ENCODE assay signal across 13 mouse cellular contexts in the genomic region with DNA sequence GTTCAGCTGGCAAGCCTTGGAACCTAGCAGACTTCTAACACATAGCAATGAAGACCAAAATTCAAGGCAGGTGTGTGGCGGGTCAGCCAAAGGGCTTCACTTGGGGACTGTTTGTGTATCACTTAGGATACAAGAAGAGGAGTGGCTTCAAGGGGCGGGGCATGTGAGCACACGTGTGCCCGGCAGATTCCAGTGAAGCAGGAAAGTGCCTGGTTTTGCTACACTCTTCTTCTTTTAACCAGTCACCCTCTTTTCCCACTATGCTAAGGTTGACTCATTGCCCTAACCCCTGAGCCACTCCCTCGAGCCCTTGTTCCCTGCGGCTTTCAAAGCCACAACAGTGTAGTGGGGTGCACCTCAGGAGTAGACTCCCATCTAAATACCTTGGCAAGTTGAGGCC. TPM values are rescaled to one million over a fixed set of nuclear protein-coding genes. Genes with fewer than 3 reads are reported as not detected.
DNase-seq lines count a peak whose midpoint lies in the region; ATAC-seq lines count a peak whose summit lies in the region.
"Had no signal": no experiment of that assay in that cellular context is flagged by ENCODE, and none has a peak within 500 bp of the region (broad histone marks: within the 10 kb centered on the region; RNA-seq: fewer than 3 reads in every experiment).

No protein-coding gene starts in this region.

- ATAC-seq in kidney, embryonic 14.5 days (ENCODE audit: low FRiP score, low TSS enrichment): no peak
- peak; percentile 46 for ATAC-seq in megakaryocyte-erythroid progenitor cell, adult 5-6 weeks (replicated peaks; ENCODE audit: low FRiP score, low TSS enrichment, poor library complexity, severe bottlenecking)
- no peak for ATAC-seq in hindbrain, embryonic 14.5 days (ENCODE audit: low FRiP score)
- ATAC-seq: forebrain, embryonic 15.5 days had no signal

- H3K36me3 ChIP-seq in kidney, embryonic 14.5 days (ENCODE audit: control insufficient read depth, insufficient read depth, low read length): peaks cover 25% of the 10 kb centered on the region; the same call in 1 of the 2 replicates
- H3K36me3 ChIP-seq in hindbrain, embryonic 14.5 days (replicated peaks; ENCODE audit: control insufficient read depth, insufficient read depth): peaks cover 36% of the 10 kb centered on the region

- H3K4me1 ChIP-seq in kidney, embryonic 14.5 days (ENCODE audit: control insufficient read depth, insufficient read depth, low read length): 0 out of 2 replicates have a peak, but pooled peaks cover 3% of the 10 kb centered on the region
- no peaks in the 10 kb centered on the region for H3K4me1 ChIP-seq in hindbrain, embryonic 14.5 days (replicated peaks; ENCODE audit: control insufficient read depth, insufficient read depth, low read length)
- H3K4me1 ChIP-seq: forebrain, embryonic 15.5 days had no signal

- DNase-seq in kidney, adult 9 months: peak; percentile 50
- peak; percentile 37 for DNase-seq in NIH3T3 (ENCODE audit: low read depth)
- peak; percentile 40 for DNase-seq in induced T-regulatory cell, adult 2 months (ENCODE audit: low read depth)
- no peak for DNase-seq in hindbrain, embryonic 14.5 days (ENCODE audit: low spot score)
- DNase-seq in thymus, postnatal 10 days (ENCODE audit: low spot score in 2 of 2): no peak
- DNase-seq: adrenal gland, adult 2 months; heart, postnatal 36 days; thymus, postnatal 36 days had no signal

- H3K4me2 ChIP-seq in kidney, embryonic 14.5 days (replicated peaks; ENCODE audit: low read depth, low read length): no peak overlapping the region
- no peak overlapping the region for H3K4me2 ChIP-seq in hindbrain, embryonic 14.5 days (replicated peaks)
- H3K4me2 ChIP-seq: embryonic facial prominence, embryonic 12.5 days; forebrain, embryonic 15.5 days had no signal

- no peak overlapping the region for H3K9ac ChIP-seq in kidney, embryonic 14.5 days (ENCODE audit: low read depth, low read length)
- H3K9ac ChIP-seq in hindbrain, embryonic 14.5 days: no peak overlapping the region
- H3K9ac ChIP-seq: embryonic facial prominence, embryonic 12.5 days; forebrain, embryonic 15.5 days had no signal

- H3K9me3 ChIP-seq in kidney, embryonic 14.5 days (ENCODE audit: control insufficient read depth, low read length): no peaks in the 10 kb centered on the region
- no peaks in the 10 kb centered on the region for H3K9me3 ChIP-seq in hindbrain, embryonic 14.5 days (ENCODE audit: control insufficient read depth, low read length)
- H3K9me3 ChIP-seq: embryonic facial prominence, embryonic 12.5 days; forebrain, embryonic 15.5 days; G1E had no signal

- no peak overlapping the region for H3K27ac ChIP-seq in kidney, embryonic 14.5 days (ENCODE audit: low read depth, low read length)
- H3K27ac ChIP-seq in hindbrain, embryonic 14.5 days: no peak overlapping the region
- H3K27ac ChIP-seq: embryonic facial prominence, embryonic 12.5 days; forebrain, embryonic 15.5 days had no signal

- 0 out of 2 replicates have a peak, but pooled peaks cover 5% of the 10 kb centered on the region for H3K27me3 ChIP-seq in kidney, embryonic 14.5 days (ENCODE audit: control insufficient read depth, insufficient read depth, low read length)
- peaks cover 11% of the 10 kb centered on the region; the same call in 1 of the 2 replicates for H3K27me3 ChIP-seq in hindbrain, embryonic 14.5 days (ENCODE audit: control insufficient read depth, insufficient read depth, low read length)

- 43% methylated on average over 6 of the region's 6 CpGs for WGBS in kidney, embryonic 14.5 days
- 47% methylated on average over 6 of the region's 6 CpGs for WGBS in hindbrain, embryonic 14.5 days

- no peak overlapping the region for H3K4me3 ChIP-seq in kidney, embryonic 14.5 days (ENCODE audit: low read length)
- H3K4me3 ChIP-seq in hindbrain, embryonic 14.5 days (replicated peaks; ENCODE audit: low read length): no peak overlapping the region
- H3K4me3 ChIP-seq: embryonic facial prominence, embryonic 12.5 days; forebrain, embryonic 15.5 days had no signal

RNA-seq across cellular contexts. Expression of gene Tgm1, which starts 1.2 kb away (rescaled TPM):
- 0.67 and 1.2 TPM in 2 replicates for polyA plus RNA-seq in kidney, embryonic 14.5 days (2014; fragmentation: Nextera tagmentation; extraction: Ambion mirVana)
- not detected in 2 replicates for total RNA-seq in megakaryocyte-erythroid progenitor cell, adult 5-6 weeks (2014; fragmentation: Nextera tagmentation)
- total RNA-seq in megakaryocyte-erythroid progenitor cell, adult 5-6 weeks (2017): 0.15 TPM in 1 of 2 replicates, not detected in the other
- polyA plus RNA-seq in hindbrain, embryonic 14.5 days (2014; fragmentation: Nextera tagmentation; extraction: Ambion mirVana): 0.14 and 0.25 TPM in 2 replicates

RNA-seq across cellular contexts. Expression of gene Rabggta, which starts 7.2 kb away (rescaled TPM):
- 27.8 and 29.3 TPM in 2 replicates for polyA plus RNA-seq in kidney, embryonic 14.5 days (2014; fragmentation: Nextera tagmentation; extraction: Ambion mirVana)
- 14.4 and 20.2 TPM in 2 replicates for total RNA-seq in megakaryocyte-erythroid progenitor cell, adult 5-6 weeks (2014; fragmentation: Nextera tagmentation)
- 7.7 and 12.6 TPM in 2 replicates for total RNA-seq in megakaryocyte-erythroid progenitor cell, adult 5-6 weeks (2017)
- 46.2 and 48.8 TPM in 2 replicates for polyA plus RNA-seq in hindbrain, embryonic 14.5 days (2014; fragmentation: Nextera tagmentation; extraction: Ambion mirVana)

RNA-seq across cellular contexts. Expression of gene Dhrs1, which starts 30.6 kb away (rescaled TPM):
- 75.2 and 82.3 TPM in 2 replicates for polyA plus RNA-seq in kidney, embryonic 14.5 days (2014; fragmentation: Nextera tagmentation; extraction: Ambion mirVana)
- 21.5 and 31.0 TPM in 2 replicates for total RNA-seq in megakaryocyte-erythroid progenitor cell, adult 5-6 weeks (2014; fragmentation: Nextera tagmentation)
- total RNA-seq in megakaryocyte-erythroid progenitor cell, adult 5-6 weeks (2017): 10.0 and 10.3 TPM in 2 replicates
- polyA plus RNA-seq in hindbrain, embryonic 14.5 days (2014; fragmentation: Nextera tagmentation; extraction: Ambion mirVana): 70.8 and 72.3 TPM in 2 replicates

RNA-seq across cellular contexts. Expression of gene Nop9, which starts 30.6 kb away (rescaled TPM):
- polyA plus RNA-seq in kidney, embryonic 14.5 days (2014; fragmentation: Nextera tagmentation; extraction: Ambion mirVana): 43.3 and 44.0 TPM in 2 replicates
- total RNA-seq in megakaryocyte-erythroid progenitor cell, adult 5-6 weeks (2014; fragmentation: Nextera tagmentation): 35.8 and 52.0 TPM in 2 replicates
- total RNA-seq in megakaryocyte-erythroid progenitor cell, adult 5-6 weeks (2017): 24.8 and 27.5 TPM in 2 replicates
- 31.4 and 33.0 TPM in 2 replicates for polyA plus RNA-seq in hindbrain, embryonic 14.5 days (2014; fragmentation: Nextera tagmentation; extraction: Ambion mirVana)

RNA-seq across cellular contexts. Expression of gene Tinf2, which starts 33.3 kb away (rescaled TPM):
- polyA plus RNA-seq in kidney, embryonic 14.5 days (2014; fragmentation: Nextera tagmentation; extraction: Ambion mirVana): 40.3 and 50.1 TPM in 2 replicates
- 22.2 and 59.3 TPM in 2 replicates for total RNA-seq in megakaryocyte-erythroid progenitor cell, adult 5-6 weeks (2014; fragmentation: Nextera tagmentation)
- 22.8 and 24.0 TPM in 2 replicates for total RNA-seq in megakaryocyte-erythroid progenitor cell, adult 5-6 weeks (2017)
- polyA plus RNA-seq in hindbrain, embryonic 14.5 days (2014; fragmentation: Nextera tagmentation; extraction: Ambion mirVana): 24.3 and 25.1 TPM in 2 replicates

Comparison
In these comparisons a context has a peak if more than half of its experiments do, and no peak if none do; other contexts are left out.
1. DNase-seq: peak in kidney, adult 9 months (single experiment), NIH3T3 (single experiment) and induced T-regulatory cell, adult 2 months (single experiment); none in hindbrain, embryonic 14.5 days (single experiment) and thymus, postnatal 10 days (0 of 2).